Mouse (Mus musculus): ENCODE measurements around the gene Camta2.
A peak's percentile ranks its signal among the peaks of the same experiment; 100 is the strongest.

Camta2 gene

GRCm38 (mm10) chr11:70663101-70663500 lies 24.8 kb downstream of the Camta2 start:
- no peak for DNase-seq (ENCODE audit: low spot score)

GRCm38 (mm10) chr11:70660571-70660970 lies 27.3 kb downstream of the Camta2 start:
- no peak for DNase-seq (ENCODE audit: low spot score)

- DNase-seq (ENCODE audit: low spot score), result no peak
These were observed 29.0 kb downstream of the Camta2 start for GRCm38 (mm10) chr11:70658942-70659341.

- no peak for DNase-seq (ENCODE audit: low spot score)
These were observed 29.4 kb downstream of the Camta2 start for GRCm38 (mm10) chr11:70658521-70658920.

GRCm38 (mm10) chr11:70657991-70658390 lies 29.9 kb downstream of the Camta2 start:
- DNase-seq (ENCODE audit: low spot score), result no peak

- no peak for DNase-seq (ENCODE audit: low spot score)
These were observed 30.3 kb downstream of the Camta2 start for GRCm38 (mm10) chr11:70657573-70657972.

- DNase-seq (ENCODE audit: low spot score), result no peak
These were observed 30.9 kb downstream of the Camta2 start, which contains the start of gene Eno3 for GRCm38 (mm10) chr11:70656964-70657363. TSS of gene Eno3 (plus strand) at chr11:70657202.

GRCm38 (mm10) chr11:70656456-70656927 lies 31.4 kb downstream of the Camta2 start:
- DNase-seq (ENCODE audit: low spot score), result no peak

GRCm38 (mm10) chr11:70655571-70656455 lies 32.1 kb downstream of the Camta2 start:
- no peak for DNase-seq (ENCODE audit: low spot score)

- DNase-seq (ENCODE audit: low spot score), result no peak
These were observed 32.9 kb downstream of the Camta2 start for GRCm38 (mm10) chr11:70654923-70655570.

- DNase-seq (ENCODE audit: low spot score), result peak; percentile 66
These were observed 33.5 kb downstream of the Camta2 start, which contains the start of gene Pfn1 for GRCm38 (mm10) chr11:70654198-70654922. TSS of gene Pfn1 (minus strand) at chr11:70654644.

- peak; percentile 71 for DNase-seq (ENCODE audit: low spot score)
These were observed 34.3 kb downstream of the Camta2 start for GRCm38 (mm10) chr11:70653345-70654197.

- no peak for DNase-seq (ENCODE audit: low spot score)
These were observed 35.0 kb downstream of the Camta2 start for GRCm38 (mm10) chr11:70652884-70653344.

GRCm38 (mm10) chr11:70652029-70652883 lies 35.6 kb downstream of the Camta2 start:
- no peak for DNase-seq (ENCODE audit: low spot score)

GRCm38 (mm10) chr11:70651391-70651790 lies 36.5 kb downstream of the Camta2 start:
- no peak for DNase-seq (ENCODE audit: low spot score)

GRCm38 (mm10) chr11:70650322-70651175 lies 37.4 kb downstream of the Camta2 start:
- DNase-seq (ENCODE audit: low spot score), result no peak

- no peak for DNase-seq (ENCODE audit: low spot score)
These were observed 38.6 kb downstream of the Camta2 start for GRCm38 (mm10) chr11:70649185-70649734.

- DNase-seq (ENCODE audit: low spot score), result no peak
These were observed 39.4 kb downstream of the Camta2 start for GRCm38 (mm10) chr11:70648512-70648911.
